7 mouse cellular contexts compared by ENCODE assay signal in genomic region chr4:48042786-48043701, GRCm38 (mm10). TPM values are rescaled to one million over a fixed set of nuclear protein-coding genes. Genes with fewer than 3 reads are reported as not detected.
DNase-seq lines count a peak whose midpoint lies in the region; ATAC-seq lines count a peak whose summit lies in the region.

No protein-coding gene starts in this region.

- H3K27ac ChIP-seq in limb, embryonic 10.5 days, result peak overlapping the region; percentile 98
- H3K27ac ChIP-seq in midbrain, embryonic 13.5 days, result peak overlapping the region; percentile 97

- peak overlapping the region; percentile 94 for H3K4me2 ChIP-seq in midbrain, embryonic 13.5 days (replicated peaks)

- peak overlapping the region; percentile 75 for H3K4me3 ChIP-seq in limb, embryonic 10.5 days
- peak overlapping the region; percentile 71 for H3K4me3 ChIP-seq in midbrain, embryonic 13.5 days (replicated peaks)

- peaks cover 49% of the 10 kb centered on the region for H3K4me1 ChIP-seq in limb, embryonic 10.5 days
- H3K4me1 ChIP-seq in midbrain, embryonic 13.5 days (replicated peaks), result peaks cover 48% of the 10 kb centered on the region

- DNase-seq in adrenal gland, adult 8-10 months, result peak; percentile 95
- peak; percentile 95 for DNase-seq in embryo, embryonic 9.5 days (ENCODE audit: extremely low spot score)
- peak; percentile 41 for DNase-seq in gonadal fat pad, adult 2 months (ENCODE audit: low read depth)
- DNase-seq in kidney, adult 11 months, result peak; percentile 93
- peak; percentile 92 for DNase-seq in limb, embryonic 10.5 days (ENCODE audit: low spot score)
- DNase-seq in spleen, adult 12 weeks (ENCODE audit: low spot score), result peak; percentile 90

- H3K9me3 ChIP-seq in limb, embryonic 10.5 days (replicated peaks), result no peaks in the 10 kb centered on the region
- H3K9me3 ChIP-seq in midbrain, embryonic 13.5 days, result no peaks in the 10 kb centered on the region

- H3K36me3 ChIP-seq in limb, embryonic 10.5 days, result no peaks in the 10 kb centered on the region
- no peaks in the 10 kb centered on the region for H3K36me3 ChIP-seq in midbrain, embryonic 13.5 days

- peak; percentile 88 for ATAC-seq in midbrain, embryonic 13.5 days

- H3K9ac ChIP-seq in midbrain, embryonic 13.5 days (replicated peaks), result peak overlapping the region; percentile 77

- H3K27me3 ChIP-seq in limb, embryonic 10.5 days (ENCODE audit: low read depth, poor library complexity, severe bottlenecking), result peaks cover 30% of the 10 kb centered on the region
- peaks cover 16% of the 10 kb centered on the region for H3K27me3 ChIP-seq in midbrain, embryonic 13.5 days

- WGBS in limb, embryonic 10.5 days, result under 1% methylated on average over 105 of the region's 105 CpGs
- under 1% methylated on average over 81 of the region's 105 CpGs for WGBS in midbrain, embryonic 13.5 days

RNA-seq across cellular contexts. Expression of gene Nr4a3, which starts 1.9 kb away (rescaled TPM):
- total RNA-seq in adrenal gland, adult 8-10 months (2022), result 10 to 100 TPM; 49.4 to 74.0 (median 59.3) TPM
- polyA plus RNA-seq in gonadal fat pad, adult 2 months (2012; rRNA removed), result 0.92 and 1.1 TPM in 2 replicates
- polyA plus RNA-seq in limb, embryonic 10.5 days (2016; fragmentation: Nextera tagmentation; extraction: Ambion mirVana), result 0.06 and 0.13 TPM in 2 replicates
- polyA plus RNA-seq in midbrain, embryonic 13.5 days (2015; fragmentation: Nextera tagmentation; extraction: Ambion mirVana), result 1.4 TPM in 2 replicates

Comparison
In these comparisons a context has a peak if more than half of its experiments do, and no peak if none do; other contexts are left out.
1. Peak in every context shown above with its lines: DNase-seq, ATAC-seq, H3K4me3 ChIP-seq and H3K27ac ChIP-seq.
2. DNase-seq: peak in every context shown above with its lines; median percentile 95 in adrenal gland, adult 8-10 months; 95 in embryo, embryonic 9.5 days; 93 in kidney, adult 11 months; 92 in limb, embryonic 10.5 days; 90 in spleen, adult 12 weeks; 41 in gonadal fat pad, adult 2 months.